Mouse (Mus musculus): ENCODE results near the gene G6pdx.

DNA sequence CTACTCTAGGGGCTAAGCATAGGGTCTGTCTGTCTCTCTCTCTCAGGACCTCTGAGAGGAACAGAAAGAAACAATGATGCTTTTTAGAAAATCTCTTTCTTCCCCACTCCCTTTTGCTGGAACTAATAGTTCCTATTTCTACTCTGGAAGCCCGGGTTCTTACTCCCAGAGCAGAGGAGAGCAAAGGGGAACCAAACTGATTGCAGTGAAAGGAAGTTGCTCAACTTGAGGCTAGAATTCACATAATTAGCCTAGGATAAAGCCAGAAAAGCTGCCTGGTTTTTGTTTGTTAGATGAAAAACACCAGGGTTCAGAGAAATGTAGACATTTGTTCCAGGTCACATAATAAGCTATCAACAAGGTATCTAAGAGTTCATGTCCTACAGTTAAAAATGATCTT is 2.7 kb downstream of the G6pdx start:
- no peak for TF ChIP-seq POLR2A (IDR thresholded peaks at IDR 0.05; ENCODE audit: low read depth, low read length)
- TF ChIP-seq CTCF (IDR thresholded peaks at IDR 0.05; ENCODE audit: borderline replicate concordance, insufficient read depth, low read length): no peak
